Mouse (Mus musculus): Measurements from ENCODE around the gene Tmem50b.

GRCm38 (mm10) chr16:91618511-91619501 lies 21.2 kb upstream of the Tmem50b start, which contains the start of gene Dnajc28:
- no peak for TF ChIP-seq GATA1 (IDR thresholded peaks at IDR 0.05; ENCODE audit: low read length)
- TF ChIP-seq TAL1 (IDR thresholded peaks at IDR 0.05; ENCODE audit: low read length): no peak
